Mouse (Mus musculus) CH12.LX (cell line): Measurements from ENCODE around the gene Fam227b. TPM values are rescaled to one million over a fixed set of nuclear protein-coding genes. Genes with fewer than 3 reads are reported as not detected.
A peak's percentile ranks its signal among the peaks of the same experiment; 100 is the strongest.

Experiments used
- DNase-seq: peaks from one replicate; pipeline ENCODE4 v3.0.0-alpha.2; 2013; ENCODE audit errors: extremely low read depth
- H3K27ac ChIP-seq: 2 replicates; pipeline ENCODE4 v1.5.1; 2012; ENCODE audit warnings: low read depth, mild to moderate bottlenecking, control low read depth, moderate library complexity; ENCODE audit not compliant: insufficient read depth
- H3K27me3 ChIP-seq: replicated peaks from 2 replicates; pipeline ENCODE3; 2012; ENCODE audit warnings: inconsistent platforms
- H3K36me3 ChIP-seq, 2 experiments: replicated peaks in 1 of 2; 2 replicates each; pipeline versions ENCODE3 to v1.6.1; 2012; ENCODE audit warnings: inconsistent platforms in 1 of 2, low read length in 1 of 2, mild to moderate bottlenecking in 1 of 2, mixed read lengths in 1 of 2, moderate library complexity in 1 of 2; ENCODE audit not compliant: control insufficient read depth in 1 of 2, insufficient read depth in 1 of 2
- H3K4me1 ChIP-seq, 2 experiments: 2 replicates each; pipeline ENCODE4 v1.6.1; 2012; ENCODE audit warnings: inconsistent platforms in 1 of 2, moderate library complexity in 1 of 2; ENCODE audit not compliant: insufficient read depth in 2 of 2, control insufficient read depth in 1 of 2
- H3K4me2 ChIP-seq: 2 replicates; pipeline ENCODE4 v1.6.1; 2012; ENCODE audit warnings: low read depth, mild to moderate bottlenecking, control low read depth; ENCODE audit not compliant: poor library complexity, insufficient read depth, severe bottlenecking
- H3K4me3 ChIP-seq, 3 experiments: fragments of 150-350 bp in 1 of 3; sonication (generic) in 1 of 3; replicated peaks in 1 of 3; 2 replicates each; pipeline versions ENCODE3 to v1.5.1; 2011 to 2012; ENCODE audit warnings: low read depth in 2 of 3, low read length in 2 of 3, mild to moderate bottlenecking in 2 of 3, moderate library complexity in 2 of 3, control low read depth in 1 of 3, improper control_type of control experiment in 1 of 3, inconsistent platforms in 1 of 3, mixed read lengths in 1 of 3; ENCODE audit not compliant: poor library complexity in 1 of 3
- H3K79me2 ChIP-seq: replicated peaks from 2 replicates; pipeline ENCODE4 v1.6.1; 2012; ENCODE audit warnings: mild to moderate bottlenecking, moderate library complexity; ENCODE audit not compliant: control insufficient read depth, poor library complexity, insufficient read depth, severe bottlenecking; ENCODE audit errors: extremely low read depth
- H3K9ac ChIP-seq: 2 replicates; pipeline ENCODE4 v1.6.1; 2012; ENCODE audit warnings: low read depth, mild to moderate bottlenecking, control low read depth, moderate library complexity; ENCODE audit not compliant: insufficient read depth
- H3K9me3 ChIP-seq: replicated peaks from 2 replicates; pipeline ENCODE3; 2012; ENCODE audit warnings: low read length, inconsistent platforms, mixed read lengths
- BHLHE40 ChIP-seq: IDR thresholded peaks from 2 replicates; pipeline ENCODE4 v1.6.1; 2011; ENCODE audit warnings: mild to moderate bottlenecking, low read depth, low read length, improper control_type of control experiment
- CHD1 ChIP-seq: IDR thresholded peaks from 2 replicates; pipeline ENCODE4 v1.6.1; 2012; ENCODE audit warnings: low read depth, low read length, improper control_type of control experiment, inconsistent platforms
- CHD2 ChIP-seq: IDR thresholded peaks from 2 replicates; pipeline ENCODE4 v1.6.1; 2011; ENCODE audit warnings: low read length, improper control_type of control experiment
- CTCF ChIP-seq, 2 experiments: IDR thresholded peaks in 1 of 2; conservative IDR thresholded peaks in 1 of 2; 2 replicates each; pipeline ENCODE4 v1.5.1; 2011 to 2012; ENCODE audit warnings: low read depth in 2 of 2, low read length in 2 of 2, improper control_type of control experiment in 1 of 2, inconsistent platforms in 1 of 2, mild to moderate bottlenecking in 1 of 2, moderate library complexity in 1 of 2
- E2F4 ChIP-seq: IDR thresholded peaks from 2 replicates; pipeline ENCODE4 v1.6.1; 2011; ENCODE audit warnings: low read depth, low read length, improper control_type of control experiment; ENCODE audit not compliant: insufficient replicate concordance
- ELF1 ChIP-seq: IDR thresholded peaks from 2 replicates; pipeline ENCODE4 v1.6.1; 2014; ENCODE audit warnings: low read depth, mild to moderate bottlenecking, inconsistent platforms, low read length, improper control_type of control experiment
- EP300 ChIP-seq: IDR thresholded peaks from 2 replicates; pipeline ENCODE4 v1.6.1; 2011; ENCODE audit warnings: low read length, improper control_type of control experiment
- ETS1 ChIP-seq: conservative IDR thresholded peaks from 2 replicates; pipeline ENCODE4 v1.6.1; 2012; ENCODE audit warnings: low read depth, mild to moderate bottlenecking, inconsistent platforms, low read length, improper control_type of control experiment, moderate library complexity
- GABPA ChIP-seq: IDR thresholded peaks from 2 replicates; pipeline ENCODE4 v1.6.1; 2012; ENCODE audit warnings: low read depth, low read length, improper control_type of control experiment, inconsistent platforms; ENCODE audit not compliant: insufficient replicate concordance
- HCFC1 ChIP-seq: IDR thresholded peaks from 2 replicates; pipeline ENCODE4 v1.6.1; 2012; ENCODE audit warnings: low read depth, mild to moderate bottlenecking, inconsistent platforms, low read length, improper control_type of control experiment
- IRF4 ChIP-seq: IDR thresholded peaks from 2 replicates; pipeline ENCODE4 v1.6.1; 2014; ENCODE audit warnings: low read depth, mild to moderate bottlenecking, inconsistent platforms, low read length, improper control_type of control experiment
- JUN ChIP-seq: IDR thresholded peaks from 2 replicates; pipeline ENCODE4 v1.6.1; 2011; ENCODE audit warnings: low read depth, mild to moderate bottlenecking, low read length, improper control_type of control experiment, moderate library complexity; ENCODE audit not compliant: insufficient read depth
- JUND ChIP-seq: conservative IDR thresholded peaks from 2 replicates; pipeline ENCODE4 v1.6.1; 2011; ENCODE audit warnings: low read depth, low read length, improper control_type of control experiment
- KAT2A ChIP-seq: IDR thresholded peaks from 2 replicates; pipeline ENCODE4 v1.6.1; 2012; ENCODE audit warnings: low read length, improper control_type of control experiment, inconsistent platforms; ENCODE audit not compliant: insufficient replicate concordance
- MAFK ChIP-seq: IDR thresholded peaks from 2 replicates; pipeline ENCODE4 v1.6.1; 2011; ENCODE audit warnings: low read length, improper control_type of control experiment; ENCODE audit not compliant: insufficient replicate concordance
- MAX ChIP-seq: IDR thresholded peaks from 2 replicates; pipeline ENCODE4 v1.6.1; 2011; ENCODE audit warnings: low read length, improper control_type of control experiment
- MAZ ChIP-seq: IDR thresholded peaks from 2 replicates; pipeline ENCODE4 v1.6.1; 2012; ENCODE audit warnings: low read depth, mild to moderate bottlenecking, inconsistent platforms, low read length, improper control_type of control experiment, moderate library complexity
- MEF2A ChIP-seq: IDR thresholded peaks from 2 replicates; pipeline ENCODE4 v1.6.1; 2014; ENCODE audit warnings: low read depth, mild to moderate bottlenecking, inconsistent platforms, low read length, improper control_type of control experiment, borderline replicate concordance
- MXI1 ChIP-seq: IDR thresholded peaks from 2 replicates; pipeline ENCODE4 v1.6.1; 2011; ENCODE audit warnings: mild to moderate bottlenecking, low read depth, low read length, improper control_type of control experiment
- MYC ChIP-seq: IDR thresholded peaks from 2 replicates; pipeline ENCODE4 v1.6.1; 2011; ENCODE audit warnings: low read depth, mild to moderate bottlenecking, improper control_type of control experiment, low read length
- NELFE ChIP-seq: IDR thresholded peaks from 2 replicates; pipeline ENCODE4 v1.6.1; 2011; ENCODE audit warnings: low read depth, low read length, improper control_type of control experiment
- NRF1 ChIP-seq: IDR thresholded peaks from 2 replicates; pipeline ENCODE4 v1.6.1; 2014; ENCODE audit warnings: low read depth, mild to moderate bottlenecking, inconsistent platforms, low read length, improper control_type of control experiment, moderate library complexity
- PAX5 ChIP-seq: IDR thresholded peaks from 2 replicates; pipeline ENCODE4 v1.6.1; 2012; ENCODE audit warnings: low read length, inconsistent platforms, mixed read lengths
- POLR2A ChIP-seq: IDR thresholded peaks from 2 replicates; pipeline ENCODE4 v1.6.1; 2011; ENCODE audit warnings: low read depth, mild to moderate bottlenecking, improper control_type of control experiment, low read length
- POLR2AphosphoS2 ChIP-seq: IDR thresholded peaks from 2 replicates; pipeline ENCODE4 v1.6.1; 2011; ENCODE audit warnings: low read depth, low read length, improper control_type of control experiment
- RAD21 ChIP-seq: IDR thresholded peaks from 2 replicates; pipeline ENCODE4 v1.6.1; 2011; ENCODE audit warnings: low read depth, mild to moderate bottlenecking, low read length, improper control_type of control experiment, moderate library complexity
- RCOR1 ChIP-seq: conservative IDR thresholded peaks from 2 replicates; pipeline ENCODE4 v1.6.1; 2012; ENCODE audit warnings: low read depth, mild to moderate bottlenecking, inconsistent platforms, low read length, improper control_type of control experiment
- SIN3A ChIP-seq: IDR thresholded peaks from 2 replicates; pipeline ENCODE4 v1.6.1; 2012; ENCODE audit warnings: low read length, improper control_type of control experiment, inconsistent platforms
- SMC3 ChIP-seq: IDR thresholded peaks from 2 replicates; pipeline ENCODE4 v1.6.1; 2011; ENCODE audit warnings: low read depth, low read length, improper control_type of control experiment
- TBP ChIP-seq: conservative IDR thresholded peaks from 2 replicates; pipeline ENCODE4 v1.6.1; 2011; ENCODE audit warnings: low read depth, low read length, improper control_type of control experiment
- TCF12 ChIP-seq: IDR thresholded peaks from 2 replicates; pipeline ENCODE4 v1.6.1; 2014; ENCODE audit warnings: low read depth, mild to moderate bottlenecking, inconsistent platforms, low read length, improper control_type of control experiment
- UBTF ChIP-seq: IDR thresholded peaks from 2 replicates; pipeline ENCODE4 v1.6.1; 2012; ENCODE audit warnings: low read depth, mild to moderate bottlenecking, inconsistent platforms, low read length, improper control_type of control experiment, moderate library complexity
- USF1 ChIP-seq: IDR thresholded peaks from 2 replicates; pipeline ENCODE4 v1.6.1; 2014; ENCODE audit warnings: low read depth, mild to moderate bottlenecking, inconsistent platforms, low read length, improper control_type of control experiment
- USF2 ChIP-seq: conservative IDR thresholded peaks from 2 replicates; pipeline ENCODE4 v1.6.1; 2011; ENCODE audit warnings: low read depth, low read length, improper control_type of control experiment
- ZC3H11A ChIP-seq: IDR thresholded peaks from 2 replicates; pipeline ENCODE4 v1.6.1; 2012; ENCODE audit warnings: low read depth, mild to moderate bottlenecking, inconsistent platforms, low read length, improper control_type of control experiment
- ZKSCAN1 ChIP-seq: IDR thresholded peaks from 2 replicates; pipeline ENCODE4 v1.6.1; 2012; ENCODE audit warnings: low read depth, inconsistent platforms, low read length, improper control_type of control experiment, borderline replicate concordance
- ZMIZ1 ChIP-seq: IDR thresholded peaks from 2 replicates; pipeline ENCODE4 v1.6.1; 2012; ENCODE audit warnings: low read depth, mild to moderate bottlenecking, inconsistent platforms, low read length, improper control_type of control experiment
- ZNF384 ChIP-seq: IDR thresholded peaks from 2 replicates; pipeline ENCODE4 v1.6.1; 2012; ENCODE audit warnings: low read depth, low read length, improper control_type of control experiment, inconsistent platforms
- dilution Hi-C: fragments of 300-500 bp; cut with MboI; formaldehyde crosslinking; loops from 2 replicates; pipeline ENCODE4 v1.14.3; 2020; ENCODE audit warnings: low sequenced_read_pairs; ENCODE audit not compliant: extremely low pct_unique_long_range_greater_than_20kb, extremely low pct_ligation_motif_present
- in situ Hi-C: fragments of 300-500 bp; cut with MboI; formaldehyde crosslinking; loops from 3 replicates; pipeline ENCODE4 v1.14.3; 2019; ENCODE audit warnings: low sequenced_read_pairs, low pct_ligation_motif_present, low pct_unique_long_range_greater_than_20kb, mixed read lengths
- polyA plus RNA-seq: library from polyadenylated mRNA; unstranded; fragments of >175 nt; gene quantifications from 2 replicates; pipeline ENCODE4 v1.2.1, GENCODE M21; 2012; ENCODE audit warnings: low read depth; ENCODE audit not compliant: insufficient read length
- total RNA-seq, 2 experiments: library from RNA; depleted of rRNA; stranded (reverse); fragments of 300-350 nt in 1 of 2; fragments of >200 nt in 1 of 2; gene quantifications; 2 replicates each; pipeline ENCODE4 v1.2.3; 2012 to 2014

The Fam227b gene
- total RNA-seq (2012; rRNA removed) = not detected in 2 replicates
- total RNA-seq (2014; rRNA removed) = not detected in 2 replicates
- not detected in 2 replicates for polyA plus RNA-seq

GRCm38 (mm10) chr2:126151855-126152571 is at the start of gene Fam227b, which contains the start of gene Dtwd1:
TSS of gene Fam227b (minus strand) at chr2:126152004.
TSS of gene Dtwd1 (plus strand) at chr2:126152141.
- Histone ChIP-seq H3K27me3 (no peaks in the 10 kb centered on the region), H3K9me3 (no peaks in the 10 kb centered on the region), H3K79me2 (no peaks in the 10 kb centered on the region), H3K4me2 (peak within 1 kb of the TSS; percentile 70), H3K4me3 (peak within 1 kb of the TSS; percentile 74 to 95 (median 91)), H3K27ac (peak within 1 kb of the TSS; percentile 73), H3K9ac (peak within 1 kb of the TSS; percentile 96), H3K4me1 (peaks cover 4 to 9% of the 10 kb centered on the region in 2 experiments; a peak in 3 of 4 replicates), H3K36me3 (peaks cover 12 to 25% of the 10 kb centered on the region in 2 experiments)
- in situ Hi-C loops (no loop called here), dilution Hi-C loops (no loop called here)
- TF ChIP-seq ZMIZ1 (peak; percentile 61), ZC3H11A (no peak), NRF1 (peak; percentile 98), POLR2A (peak; percentile 90), EP300 (no peak), ETS1 (peak; percentile 41; the same call in 1 of the 2 replicates), POLR2AphosphoS2 (peak; percentile 68; the same call in 1 of the 2 replicates), NELFE (peak; percentile 75; the same call in 1 of the 2 replicates), ZKSCAN1 (no peak), MXI1 (peak; percentile 99), BHLHE40 (no peak; the same call in 1 of the 2 replicates), TCF12 (peak; percentile 93), HCFC1 (peak; percentile 89), MYC (no peak), JUN (no peak), GABPA (no peak), USF2 (no peak), MAX (peak; percentile 82; the same call in 1 of the 2 replicates), TBP (peak; percentile 80), CHD1 (no peak; the same call in 1 of the 2 replicates), MAFK (no peak), RCOR1 (no peak), MEF2A (peak; percentile 61; the same call in 1 of the 2 replicates), RAD21 (no peak), UBTF (peak; percentile 96), SIN3A (peak; percentile 98), KAT2A (peak; percentile 70; the same call in 1 of the 2 replicates), USF1 (peak; percentile 16; the same call in 1 of the 2 replicates), CHD2 (no peak), SMC3 (no peak), MAZ (peak; percentile 82), PAX5 (no peak), ELF1 (peak; percentile 93), ZNF384 (no peak), JUND (no peak), CTCF (conservative IDR thresholded peaks at IDR 0.05 in 1 of 2, IDR thresholded peaks at IDR 0.05 in 1 of 2; ENCODE audit: low read depth in 2 of 2, low read length in 2 of 2) (no peak), IRF4 (peak; percentile 71), E2F4 (no peak)
- peak; percentile 99 for DNase-seq
